In the genomic region with DNA sequence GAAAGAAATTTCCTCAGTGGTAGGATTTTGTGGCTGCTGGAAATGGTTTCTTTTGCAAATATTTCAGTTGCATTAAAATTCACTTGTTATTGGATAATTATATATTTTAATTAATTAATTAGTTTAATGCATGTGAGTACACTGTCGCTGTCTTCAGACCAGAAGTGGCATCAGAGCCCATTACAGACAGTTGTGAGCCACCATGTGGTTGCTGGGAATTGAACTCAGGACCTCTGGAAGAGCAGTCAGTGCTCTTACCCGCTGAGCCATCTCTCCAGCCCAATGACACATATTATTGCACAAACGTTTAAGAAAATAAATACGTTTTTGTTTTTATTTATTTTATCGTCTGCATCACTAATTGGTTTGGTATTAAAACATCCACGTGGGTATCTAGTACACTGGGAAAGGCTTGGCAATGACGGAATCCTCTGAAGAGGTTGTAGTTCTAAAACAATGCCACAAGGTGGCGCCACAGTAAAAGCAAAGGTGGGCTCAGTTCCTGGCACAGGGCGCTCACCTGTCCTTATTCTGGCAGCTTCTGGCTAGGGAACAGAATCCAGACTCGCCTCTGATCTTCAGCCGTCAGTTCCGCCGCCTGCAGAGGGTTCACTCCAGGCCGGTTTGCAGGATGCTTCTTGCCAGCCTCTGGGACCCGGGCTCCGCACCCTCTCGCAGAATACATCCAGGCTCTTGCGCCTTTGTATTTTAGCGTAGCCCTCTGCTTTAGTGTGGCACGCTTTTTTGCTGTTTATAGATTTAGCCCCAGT, we compare ENCODE assay signal across 9 mouse cellular contexts. TPM values are rescaled to one million over a fixed set of nuclear protein-coding genes. Genes with fewer than 3 reads are reported as not detected.
DNase-seq lines count a peak whose midpoint lies in the region; ATAC-seq and TF ChIP-seq lines count a peak whose summit lies in the region.
"Had no signal": no experiment of that assay in that cellular context is flagged by ENCODE, and none has a peak within 500 bp of the region (broad histone marks: within the 10 kb centered on the region; RNA-seq: fewer than 3 reads in every experiment).

No protein-coding gene starts in this region.

- DNase-seq in CD4-positive, CD25-positive, alpha-beta regulatory T cell, adult 2 months (ENCODE audit: low read depth, low spot score): peak; percentile 80
- DNase-seq in brain, embryonic 14.5 days (ENCODE audit: low read depth): peak; percentile 93
- DNase-seq in midbrain, postnatal 0 days (ENCODE audit: low spot score): peak; percentile 91
- DNase-seq in spleen, postnatal 4 days (ENCODE audit: low spot score in 2 of 2): peak; percentile 67 to 90

- no peaks in the 10 kb centered on the region for H3K36me3 ChIP-seq in heart, embryonic 11.5 days (ENCODE audit: control insufficient read depth, insufficient read depth, low read length)
- no peaks in the 10 kb centered on the region for H3K36me3 ChIP-seq in kidney, embryonic 15.5 days
- no peaks in the 10 kb centered on the region for H3K36me3 ChIP-seq in limb, embryonic 15.5 days
- H3K36me3 ChIP-seq in midbrain, postnatal 0 days (ENCODE audit: insufficient read depth, low read length): no peaks in the 10 kb centered on the region

- peaks cover 2% of the 10 kb centered on the region; the same call in 1 of the 2 replicates for H3K27me3 ChIP-seq in heart, embryonic 11.5 days (ENCODE audit: control insufficient read depth, insufficient read depth, low read length)
- H3K27me3 ChIP-seq in kidney, embryonic 15.5 days: no peaks in the 10 kb centered on the region; the same call in 1 of the 2 replicates
- peaks cover 7% of the 10 kb centered on the region; the same call in 1 of the 2 replicates for H3K27me3 ChIP-seq in limb, embryonic 15.5 days
- H3K27me3 ChIP-seq in midbrain, postnatal 0 days (ENCODE audit: insufficient read depth, low read length): no peaks in the 10 kb centered on the region; the same call in 1 of the 2 replicates

- peak; percentile 91 for TF ChIP-seq CTCF in brain, embryonic 14.5 days (IDR thresholded peaks at IDR 0.05; ENCODE audit: borderline replicate concordance, extremely low read depth, insufficient read depth, insufficient read length)
- TF ChIP-seq CTCF in midbrain, postnatal 0 days (IDR thresholded peaks at IDR 0.05): peak; percentile 93

- H3K4me1 ChIP-seq in heart, embryonic 11.5 days (ENCODE audit: control insufficient read depth, insufficient read depth, low read length): peaks cover 2% of the 10 kb centered on the region; the same call in 1 of the 2 replicates
- H3K4me1 ChIP-seq in kidney, embryonic 15.5 days: peaks cover 13% of the 10 kb centered on the region
- H3K4me1 ChIP-seq in limb, embryonic 15.5 days: peaks cover 11% of the 10 kb centered on the region
- no peaks in the 10 kb centered on the region; the same call in 1 of the 2 replicates for H3K4me1 ChIP-seq in midbrain, postnatal 0 days (ENCODE audit: insufficient read depth, low read length)

- WGBS in heart, embryonic 11.5 days (ENCODE audit: insufficient replicate concordance): 4% methylated on average over 20 of the region's 20 CpGs
- WGBS in kidney, embryonic 15.5 days: 4% methylated on average over 20 of the region's 20 CpGs
- WGBS in limb, embryonic 15.5 days: 4% methylated on average over 20 of the region's 20 CpGs
- WGBS in midbrain, postnatal 0 days: 3% methylated on average over 20 of the region's 20 CpGs

- H3K9me3 ChIP-seq in heart, embryonic 11.5 days (replicated peaks; ENCODE audit: control insufficient read depth, low read length): no peaks in the 10 kb centered on the region
- no peaks in the 10 kb centered on the region for H3K9me3 ChIP-seq in kidney, embryonic 15.5 days (replicated peaks)
- no peaks in the 10 kb centered on the region for H3K9me3 ChIP-seq in limb, embryonic 15.5 days
- no peaks in the 10 kb centered on the region for H3K9me3 ChIP-seq in midbrain, postnatal 0 days (ENCODE audit: low read length)

- no peak for TF ChIP-seq POLR2A in brain, embryonic 14.5 days (IDR thresholded peaks at IDR 0.05; ENCODE audit: borderline replicate concordance, extremely low read depth, insufficient read depth, insufficient read length, poor library complexity, severe bottlenecking)

- H3K4me3 ChIP-seq in heart, embryonic 11.5 days (ENCODE audit: low read depth, low read length): peak overlapping the region; percentile 39
- H3K4me3 ChIP-seq in kidney, embryonic 15.5 days (replicated peaks): peak overlapping the region; percentile 46
- peak overlapping the region; percentile 40 for H3K4me3 ChIP-seq in limb, embryonic 15.5 days
- H3K4me3 ChIP-seq in midbrain, postnatal 0 days (ENCODE audit: low read depth, low read length): peak overlapping the region; percentile 40
- H3K4me3 ChIP-seq: erythroblast, embryonic 14.5 days had no signal

- peak overlapping the region; percentile 86 for H3K4me2 ChIP-seq in heart, embryonic 11.5 days
- H3K4me2 ChIP-seq in kidney, embryonic 15.5 days: peak overlapping the region; percentile 94
- H3K4me2 ChIP-seq in limb, embryonic 15.5 days: peak overlapping the region; percentile 75
- peak overlapping the region; percentile 84 for H3K4me2 ChIP-seq in midbrain, postnatal 0 days (ENCODE audit: low read depth, low read length, poor library complexity, severe bottlenecking)

- peak; percentile 81 for ATAC-seq in erythroblast, adult 5-6 weeks (replicated peaks; ENCODE audit: low FRiP score, poor library complexity, severe bottlenecking)
- no peak for ATAC-seq in heart, embryonic 11.5 days (replicated peaks; ENCODE audit: insufficient number of reproducible peaks, low FRiP score, low TSS enrichment)
- peak; percentile 62 for ATAC-seq in kidney, embryonic 15.5 days (replicated peaks; ENCODE audit: low FRiP score)
- no peak for ATAC-seq in limb, embryonic 15.5 days (ENCODE audit: insufficient number of reproducible peaks, low FRiP score, low TSS enrichment, low read depth)
- peak; percentile 84 for ATAC-seq in midbrain, postnatal 0 days (ENCODE audit: low FRiP score)

- H3K27ac ChIP-seq in heart, embryonic 11.5 days (ENCODE audit: low read depth, low read length): no peak overlapping the region
- H3K27ac ChIP-seq in kidney, embryonic 15.5 days: no peak overlapping the region
- H3K27ac ChIP-seq in limb, embryonic 15.5 days: no peak overlapping the region
- H3K27ac ChIP-seq in midbrain, postnatal 0 days (ENCODE audit: low read depth, low read length): peak overlapping the region; percentile 90

- peak overlapping the region; percentile 62 for H3K9ac ChIP-seq in heart, embryonic 11.5 days (ENCODE audit: low read depth, low read length)
- peak overlapping the region; percentile 42; the same call in 1 of the 2 replicates for H3K9ac ChIP-seq in kidney, embryonic 15.5 days
- H3K9ac ChIP-seq in limb, embryonic 15.5 days: peak overlapping the region; percentile 26; the same call in 1 of the 2 replicates
- peak overlapping the region; percentile 77 for H3K9ac ChIP-seq in midbrain, postnatal 0 days (replicated peaks; ENCODE audit: low read length, poor library complexity, severe bottlenecking)

RNA-seq across cellular contexts. Expression of gene Zap70, which starts 23.0 kb away (rescaled TPM):
- 1.5 and 1.8 TPM in 2 replicates for polyA plus RNA-seq in brain, embryonic 14.5 days (2012; rRNA removed)
- total RNA-seq in erythroblast, adult 5-6 weeks (2015; ENCODE audit: low replicate concordance): not detected in 2 replicates
- 0.17 and 0.70 TPM in 2 replicates for total RNA-seq in erythroblast, adult 5-6 weeks (2017; ENCODE audit: low replicate concordance)
- 0.18 and 0.26 TPM in 2 replicates for polyA plus RNA-seq in heart, embryonic 11.5 days (2014; fragmentation: Nextera tagmentation; extraction: Ambion mirVana)
- 0.23 and 0.44 TPM in 2 replicates for polyA plus RNA-seq in kidney, embryonic 15.5 days (2015; fragmentation: Nextera tagmentation; extraction: Ambion mirVana)
- polyA plus RNA-seq in limb, embryonic 15.5 days (2015; fragmentation: Nextera tagmentation; extraction: Ambion mirVana): 0.68 and 0.98 TPM in 2 replicates
- 2.2 and 3.3 TPM in 2 replicates for total RNA-seq in midbrain, postnatal 0 days (2014; rRNA removed)
- polyA plus RNA-seq in midbrain, postnatal 0 days (2015; fragmentation: Nextera tagmentation; extraction: Ambion mirVana): 2.4 and 2.6 TPM in 2 replicates
- polyA plus RNA-seq: erythroblast, embryonic 14.5 days had no signal

Comparison
In these comparisons a context has a peak if more than half of its experiments do, and no peak if none do; other contexts are left out.
1. ATAC-seq: peak in erythroblast, adult 5-6 weeks (single experiment), kidney, embryonic 15.5 days (single experiment) and midbrain, postnatal 0 days (single experiment); none in heart, embryonic 11.5 days (single experiment) and limb, embryonic 15.5 days (single experiment).
2. H3K9ac ChIP-seq: peak in every context shown above with its lines; median percentile 77 in midbrain, postnatal 0 days; 62 in heart, embryonic 11.5 days; 42 in kidney, embryonic 15.5 days; 26 in limb, embryonic 15.5 days.
3. Peak in every context shown above with its lines, with median percentiles within 50 percentile points of each other: DNase-seq, H3K4me2 ChIP-seq and H3K4me3 ChIP-seq.